Mouse (Mus musculus) intestine, embryonic 14.5 days (tissue): ENCODE results near the gene Rab27a. TPM values are rescaled to one million over a fixed set of nuclear protein-coding genes. Genes with fewer than 3 reads are reported as not detected.

Experiments used
- ATAC-seq: fragments of 200-750 bp; cut with Nextera tagmentation; replicated peaks from 2 replicates; pipeline ENCODE4 v1.8.0; 2017; ENCODE audit warnings: low read depth, moderate number of reproducible peaks, moderate TSS enrichment, moderate library complexity; ENCODE audit not compliant: low FRiP score, low TSS enrichment
- DNase-seq: peaks from one replicate; pipeline ENCODE4 v3.0.0-alpha.2; 2018; ENCODE audit warnings: low spot score
- H3K27ac ChIP-seq: fragments of 300-500 bp; sonication (generic); 2 replicates; pipeline ENCODE4 v1.5.1; 2014; ENCODE audit warnings: low read depth, mild to moderate bottlenecking, control low read depth
- H3K27me3 ChIP-seq: fragments of 300-500 bp; sonication (generic); replicated peaks from 2 replicates; pipeline ENCODE4 v1.6.1; 2014; ENCODE audit warnings: low read length, control low read depth; ENCODE audit not compliant: control insufficient read depth, insufficient read depth
- H3K36me3 ChIP-seq: fragments of 300-500 bp; sonication (generic); 2 replicates; pipeline ENCODE4 v1.6.1; 2014; ENCODE audit warnings: low read length, control low read depth; ENCODE audit not compliant: control insufficient read depth, insufficient read depth
- H3K4me1 ChIP-seq: fragments of 300-500 bp; sonication (generic); replicated peaks from 2 replicates; pipeline ENCODE4 v1.6.1; 2014; ENCODE audit warnings: low read length, control low read depth, mixed read lengths; ENCODE audit not compliant: control insufficient read depth, insufficient read depth
- H3K4me2 ChIP-seq: fragments of 300-500 bp; sonication (generic); 2 replicates; pipeline ENCODE4 v1.6.1; 2014; ENCODE audit warnings: low read length
- H3K4me3 ChIP-seq: fragments of 300-500 bp; sonication (generic); 2 replicates; pipeline ENCODE4 v1.5.1; 2014; ENCODE audit warnings: low read depth, low read length, control low read depth, mixed read lengths
- H3K9ac ChIP-seq: fragments of 300-500 bp; sonication (generic); 2 replicates; pipeline ENCODE4 v1.6.1; 2014; ENCODE audit warnings: mild to moderate bottlenecking, low read length
- H3K9me3 ChIP-seq: fragments of 300-500 bp; sonication (generic); 2 replicates; pipeline ENCODE4 v1.6.1; 2016; ENCODE audit warnings: low read length, control low read depth; ENCODE audit not compliant: control insufficient read depth
- WGBS: fragments of 180-500 bp; shearing (Covaris S2); extraction: QIAGEN DNeasy Blood & Tissue Kit; methylation state at CpG from one replicate; pipeline ENCODE4 v1.1.7; 2014; 5-methylcytosine and 5-hydroxymethylcytosine counted together
- polyA plus RNA-seq: library from polyadenylated mRNA; unstranded; fragments of >200 nt; fragmentation: Nextera tagmentation; extraction: Ambion mirVana; gene quantifications from 2 replicates; pipeline ENCODE4 v1.2.1, GENCODE M21; 2014

The Rab27a gene
- polyA plus RNA-seq, 1 experiment from 2014 or later = 2.1 TPM

DNA sequence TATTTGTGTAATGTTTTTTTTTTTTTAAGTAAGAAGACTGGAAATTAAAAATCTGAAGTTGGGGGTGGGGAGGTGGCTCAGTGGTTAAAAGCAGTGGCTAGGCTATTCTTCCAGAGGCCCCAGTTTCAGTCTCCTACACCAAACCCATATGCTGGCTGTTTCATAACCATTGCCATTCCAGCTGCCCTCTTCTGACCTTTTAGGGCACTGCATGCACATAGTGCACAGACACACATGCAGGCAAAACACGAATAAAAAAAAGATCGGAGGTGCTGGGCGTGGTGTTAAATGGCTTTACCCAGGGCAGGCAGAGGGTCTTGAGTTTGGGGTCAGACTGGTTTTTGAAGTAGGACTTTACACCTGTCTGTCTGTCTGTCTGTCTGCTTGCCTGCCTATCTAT lies 38.5 kb upstream of the Rab27a start:
- no peaks in the 10 kb centered on the region for H3K9me3 ChIP-seq
- no peak overlapping the region for H3K4me2 ChIP-seq
- H3K36me3 ChIP-seq = peaks cover 10% of the 10 kb centered on the region
- H3K9ac ChIP-seq = no peak overlapping the region
- ATAC-seq (no peak), DNase-seq (no peak)
- H3K4me3 ChIP-seq = no peak overlapping the region
- H3K27ac ChIP-seq = no peak overlapping the region
- no peaks in the 10 kb centered on the region for H3K4me1 ChIP-seq
- WGBS = 95% methylated on average over 3 of the region's 3 CpGs
- H3K27me3 ChIP-seq = no peaks in the 10 kb centered on the region

DNA sequence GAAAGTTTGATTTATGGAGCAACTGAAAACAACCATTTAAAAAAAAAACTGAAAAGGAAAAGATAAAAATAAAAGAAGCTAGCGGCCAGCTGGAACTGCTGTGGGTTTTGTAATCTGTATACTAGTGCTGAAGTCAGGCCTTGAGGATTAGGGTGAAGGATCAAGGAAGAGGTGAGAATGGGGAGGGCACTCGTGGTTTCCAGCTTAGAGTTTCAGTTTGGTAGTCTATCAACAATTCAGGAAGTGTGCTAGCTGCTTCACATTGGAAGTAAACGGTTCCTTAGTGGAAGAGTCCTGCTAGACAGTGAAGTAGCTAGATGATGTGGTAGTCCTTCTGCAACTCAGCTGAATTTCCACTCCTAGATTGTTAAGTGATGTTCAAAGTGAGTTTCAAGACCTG lies 36.3 kb upstream of the Rab27a start:
- H3K36me3 ChIP-seq = peaks cover 26% of the 10 kb centered on the region
- no peak for ATAC-seq
- no peak overlapping the region for H3K4me3 ChIP-seq
- no peaks in the 10 kb centered on the region for H3K4me1 ChIP-seq
- no peaks in the 10 kb centered on the region for H3K27me3 ChIP-seq
- no peak overlapping the region for H3K27ac ChIP-seq
- no peak overlapping the region for H3K9ac ChIP-seq
- H3K4me2 ChIP-seq = no peak overlapping the region
- no peak for DNase-seq
- no peaks in the 10 kb centered on the region for H3K9me3 ChIP-seq
- WGBS = 64% methylated on average over 3 of the region's 3 CpGs

DNA sequence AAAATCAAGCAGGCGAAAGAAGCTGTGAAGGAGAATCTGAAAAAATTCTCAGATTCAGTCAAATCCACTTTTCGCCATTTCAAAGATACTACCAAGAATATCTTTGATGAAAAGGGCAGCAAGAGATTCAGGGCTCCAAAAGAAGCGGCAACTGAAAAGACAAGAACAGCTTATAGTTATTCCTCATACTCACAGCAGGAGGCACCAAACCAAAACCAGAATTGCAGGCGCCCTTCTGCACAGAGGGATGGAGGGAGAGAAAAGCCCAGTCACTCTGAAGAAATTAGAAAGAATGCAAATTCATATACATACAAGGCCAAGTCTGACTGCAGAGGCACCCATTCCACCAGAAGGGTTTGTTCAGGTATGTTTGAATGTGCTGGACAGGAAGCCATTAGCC lies 32.0 kb upstream of the Rab27a start:
- Histone ChIP-seq H3K27ac (no peak overlapping the region), H3K4me2 (no peak overlapping the region), H3K9me3 (no peaks in the 10 kb centered on the region), H3K27me3 (no peaks in the 10 kb centered on the region), H3K4me3 (no peak overlapping the region), H3K4me1 (no peaks in the 10 kb centered on the region), H3K36me3 (peaks cover 51% of the 10 kb centered on the region), H3K9ac (no peak overlapping the region)
- DNase-seq (no peak), ATAC-seq (no peak)
- 89% methylated on average over 4 of the region's 4 CpGs for WGBS

DNA sequence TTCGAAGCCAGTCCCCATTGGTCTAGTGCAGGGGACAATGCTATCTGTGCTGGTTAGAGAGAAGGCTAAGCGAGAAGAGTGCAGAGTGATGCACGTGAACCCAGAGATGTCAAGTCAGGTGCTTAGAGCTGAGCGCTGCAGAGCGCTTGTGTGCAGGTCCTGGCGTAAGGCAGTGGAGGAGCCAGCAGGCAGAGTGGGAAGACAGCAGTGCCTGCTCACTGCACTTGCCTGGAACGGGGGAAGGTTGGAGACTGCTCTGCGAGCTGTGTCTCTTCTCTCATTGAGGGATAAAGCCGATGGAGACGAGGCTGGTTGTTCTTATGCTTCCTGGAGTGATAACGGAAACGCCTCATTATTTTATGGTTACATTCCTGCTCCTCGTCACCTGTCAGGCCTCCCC lies 29.9 kb upstream of the Rab27a start:
- DNase-seq (no peak), ATAC-seq (0 out of 2 replicates have a peak, but pooled peaks have one; percentile 27)
- Histone ChIP-seq H3K4me3 (no peak overlapping the region), H3K27me3 (no peaks in the 10 kb centered on the region), H3K4me1 (no peaks in the 10 kb centered on the region), H3K9ac (no peak overlapping the region), H3K9me3 (no peaks in the 10 kb centered on the region), H3K36me3 (peaks cover 71% of the 10 kb centered on the region), H3K27ac (no peak overlapping the region), H3K4me2 (no peak overlapping the region)
- 55% methylated on average over 13 of the region's 13 CpGs for WGBS

DNA sequence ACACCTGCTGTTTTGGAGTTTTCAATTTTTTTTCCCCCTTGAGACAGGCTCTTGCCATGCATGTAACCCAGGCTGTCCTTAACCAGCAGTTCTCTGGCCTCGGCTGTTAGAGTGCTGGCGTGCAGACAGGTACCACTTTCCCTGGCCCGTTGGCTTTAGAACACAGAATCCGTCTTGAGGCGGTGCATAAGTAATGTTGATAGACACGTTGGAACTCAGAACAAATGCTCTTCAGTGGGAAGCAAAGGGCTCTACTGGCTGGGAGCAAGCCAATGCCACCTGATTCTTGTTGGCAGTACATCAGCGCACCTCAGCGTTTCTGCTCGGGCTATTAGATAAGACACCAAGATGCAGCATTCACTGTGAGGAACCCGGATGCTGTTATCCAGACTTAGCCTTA lies 24.8 kb upstream of the Rab27a start:
- H3K27me3 ChIP-seq = no peaks in the 10 kb centered on the region
- ATAC-seq (no peak), DNase-seq (no peak)
- no peak overlapping the region for H3K27ac ChIP-seq
- H3K4me3 ChIP-seq = no peak overlapping the region
- no peak overlapping the region for H3K4me2 ChIP-seq
- peaks cover 53% of the 10 kb centered on the region for H3K36me3 ChIP-seq
- H3K9ac ChIP-seq = no peak overlapping the region
- H3K4me1 ChIP-seq = no peaks in the 10 kb centered on the region
- H3K9me3 ChIP-seq = no peaks in the 10 kb centered on the region
- WGBS = 95% methylated on average over 10 of the region's 10 CpGs

DNA sequence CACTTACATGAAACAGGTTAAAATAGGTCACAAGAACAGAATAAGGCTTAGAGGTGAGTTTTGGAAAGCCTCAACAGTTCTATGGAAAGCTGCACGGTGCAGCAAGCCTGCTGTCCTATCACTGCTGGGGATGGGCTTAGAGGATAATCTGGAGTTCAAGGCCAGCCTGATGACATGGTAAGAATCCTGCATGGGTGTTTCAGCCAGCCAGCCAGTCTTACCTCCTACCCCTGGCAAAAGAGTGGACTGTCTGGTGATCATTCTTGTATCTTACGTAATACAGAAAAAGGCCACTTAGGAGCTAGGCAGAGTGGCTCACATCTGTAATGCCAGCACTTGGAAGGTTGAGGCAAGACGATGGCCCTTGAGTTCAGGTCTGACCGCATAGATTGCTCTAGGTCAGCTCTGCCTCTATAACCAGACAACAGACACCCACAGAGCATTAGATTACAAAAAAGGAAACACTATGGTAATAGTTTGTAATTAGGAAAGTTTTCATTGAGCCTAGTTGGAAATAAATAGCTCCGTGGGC lies 24.0 kb upstream of the Rab27a start:
- no peaks in the 10 kb centered on the region for H3K27me3 ChIP-seq
- H3K4me3 ChIP-seq = no peak overlapping the region
- H3K36me3 ChIP-seq = peaks cover 49% of the 10 kb centered on the region
- ATAC-seq (no peak), DNase-seq (no peak)
- WGBS = 94% methylated on average over 5 of the region's 5 CpGs
- no peaks in the 10 kb centered on the region for H3K4me1 ChIP-seq
- no peak overlapping the region for H3K9ac ChIP-seq
- H3K9me3 ChIP-seq = no peaks in the 10 kb centered on the region
- H3K27ac ChIP-seq = no peak overlapping the region
- no peak overlapping the region for H3K4me2 ChIP-seq

DNA sequence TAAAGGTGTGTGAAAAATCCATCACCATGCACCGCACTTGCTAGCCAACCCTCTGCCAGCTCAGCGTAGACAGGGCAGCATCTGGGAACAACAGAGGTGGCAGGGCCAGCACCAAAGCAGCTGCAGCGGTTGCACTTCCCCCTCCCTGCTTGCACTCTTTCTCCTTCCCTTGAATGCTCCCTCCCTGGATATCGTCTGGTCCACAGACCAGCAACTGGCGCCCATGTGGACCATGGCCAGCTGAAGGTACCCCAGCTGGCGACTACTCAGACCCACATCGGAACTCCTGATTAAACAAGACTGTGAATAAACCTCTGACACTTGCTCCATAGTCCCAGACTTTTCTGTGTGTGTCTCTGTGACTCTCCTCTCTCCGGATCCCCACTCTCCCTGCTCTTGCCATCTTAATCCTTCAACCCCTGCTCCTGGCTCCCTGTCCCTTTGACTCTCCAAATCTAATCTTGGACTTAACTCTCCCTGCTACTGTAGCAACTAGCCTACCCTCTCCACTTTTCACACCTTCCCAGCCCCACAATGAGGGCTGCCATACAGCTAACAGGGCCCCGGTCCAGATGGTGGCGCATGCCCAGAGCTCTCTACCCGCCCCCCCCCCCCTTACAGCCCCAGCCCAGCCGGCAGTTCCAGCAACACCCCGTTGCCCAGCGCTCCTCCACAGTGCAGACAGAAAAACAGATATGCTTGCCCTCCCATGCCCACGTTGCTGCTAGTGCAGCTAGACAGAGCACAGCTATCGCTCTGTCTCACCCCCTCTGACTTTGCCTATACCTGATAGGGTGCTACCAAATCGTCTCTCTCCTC lies 18.6 kb upstream of the Rab27a start:
- no peak overlapping the region for H3K27ac ChIP-seq
- 0 out of 2 replicates have a peak overlapping the region, but pooled peaks have one; percentile 14 for H3K9ac ChIP-seq
- ATAC-seq = no peak
- no peaks in the 10 kb centered on the region for H3K27me3 ChIP-seq
- DNase-seq = no peak
- H3K4me2 ChIP-seq = 0 out of 2 replicates have a peak overlapping the region, but pooled peaks have one; percentile 11
- WGBS = 21% methylated on average over 17 of the region's 17 CpGs
- H3K4me3 ChIP-seq = no peak overlapping the region
- H3K36me3 ChIP-seq = peaks cover 23% of the 10 kb centered on the region
- H3K9me3 ChIP-seq = no peaks in the 10 kb centered on the region
- H3K4me1 ChIP-seq = no peaks in the 10 kb centered on the region

DNA sequence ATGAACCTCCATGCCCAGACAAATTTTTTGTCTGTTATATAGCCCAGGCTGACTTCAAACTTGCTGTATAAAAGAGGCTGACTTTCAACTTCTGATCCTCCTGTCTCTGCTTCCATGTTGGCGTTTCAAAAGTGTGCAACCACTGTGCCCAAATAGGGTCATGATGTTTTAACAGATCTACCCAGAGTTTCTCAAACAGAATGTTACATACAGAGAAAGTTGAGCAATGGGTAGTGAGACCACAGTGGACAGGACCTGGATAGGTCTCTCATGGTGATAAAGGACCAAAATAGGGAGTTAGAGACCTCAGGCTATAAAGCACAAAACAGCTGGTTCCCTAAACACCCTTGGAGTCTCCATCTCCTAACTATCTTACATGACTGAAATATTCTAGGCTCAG lies 14.2 kb upstream of the Rab27a start:
- Histone ChIP-seq H3K9ac (no peak overlapping the region), H3K4me2 (no peak overlapping the region), H3K36me3 (peaks cover 38% of the 10 kb centered on the region), H3K4me1 (no peaks in the 10 kb centered on the region), H3K27me3 (no peaks in the 10 kb centered on the region), H3K9me3 (no peaks in the 10 kb centered on the region), H3K27ac (no peak overlapping the region), H3K4me3 (no peak overlapping the region)
- DNase-seq = no peak
- no peak for ATAC-seq
- WGBS = 94% methylated on average over 1 of the region's 1 CpGs

DNA sequence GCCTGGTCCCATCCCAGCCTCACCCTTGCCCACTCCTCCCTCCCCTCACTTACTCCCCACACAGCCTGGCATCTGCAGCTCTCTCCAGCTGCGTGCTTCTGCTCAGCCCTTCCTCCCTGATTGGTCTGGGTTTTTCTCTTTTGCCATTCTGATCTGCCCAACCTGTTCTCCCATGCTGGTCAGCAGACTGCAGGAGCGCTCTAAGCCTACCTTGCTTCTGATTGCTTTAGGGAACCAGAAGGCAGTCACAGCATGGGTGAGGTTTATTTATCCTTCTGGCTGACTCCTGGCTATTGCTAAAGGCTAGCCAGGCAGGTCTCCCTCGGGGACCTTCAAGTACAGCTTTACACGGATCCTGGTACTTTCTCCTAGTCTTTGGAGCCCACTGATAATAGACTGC lies 13.2 kb upstream of the Rab27a start:
- H3K4me1 ChIP-seq = no peaks in the 10 kb centered on the region
- 71% methylated on average over 4 of the region's 4 CpGs for WGBS
- ATAC-seq = no peak

More for the DNA sequence above, 13.2 kb upstream of the Rab27a start:
- H3K9ac ChIP-seq = no peak overlapping the region
- DNase-seq = no peak
- no peak overlapping the region for H3K27ac ChIP-seq
- H3K4me3 ChIP-seq = no peak overlapping the region
- H3K4me2 ChIP-seq = no peak overlapping the region
- H3K36me3 ChIP-seq = peaks cover 38% of the 10 kb centered on the region
- H3K27me3 ChIP-seq = no peaks in the 10 kb centered on the region
- H3K9me3 ChIP-seq = no peaks in the 10 kb centered on the region
